ENCODE assay signal across 13 mouse cellular contexts in genomic region chr19:42785129-42785528, GRCm38 (mm10). TPM values are rescaled to one million over a fixed set of nuclear protein-coding genes. Genes with fewer than 3 reads are reported as not detected.
DNase-seq lines count a peak whose midpoint lies in the region; ATAC-seq and TF ChIP-seq lines count a peak whose summit lies in the region.
"Had no signal": no experiment of that assay in that cellular context is flagged by ENCODE, and none has a peak within 500 bp of the region (broad histone marks: within the 10 kb centered on the region; RNA-seq: fewer than 3 reads in every experiment).

No protein-coding gene starts in this region.

- no peaks in the 10 kb centered on the region for H3K27me3 ChIP-seq in hindbrain, embryonic 15.5 days
- H3K27me3 ChIP-seq in hindbrain, embryonic 12.5 days, result peaks cover 5% of the 10 kb centered on the region
- H3K27me3 ChIP-seq in ES-Bruce4 (ENCODE audit: control insufficient read depth, insufficient read depth, low read length, poor library complexity, severe bottlenecking), result no peaks in the 10 kb centered on the region

- TF ChIP-seq CTCF in ES-Bruce4 (IDR thresholded peaks at IDR 0.05; ENCODE audit: low read depth, low read length), result peak; percentile 39

- H3K9me3 ChIP-seq in hindbrain, embryonic 15.5 days, result no peaks in the 10 kb centered on the region
- no peaks in the 10 kb centered on the region for H3K9me3 ChIP-seq in hindbrain, embryonic 12.5 days (replicated peaks)
- H3K9me3 ChIP-seq in ES-Bruce4 (replicated peaks; ENCODE audit: control insufficient read depth, insufficient read depth, low read length, poor library complexity, severe bottlenecking), result no peaks in the 10 kb centered on the region
- H3K9me3 ChIP-seq: limb, embryonic 10.5 days; neural tube, embryonic 13.5 days had no signal

- no peak overlapping the region for H3K9ac ChIP-seq in hindbrain, embryonic 15.5 days
- no peak overlapping the region for H3K9ac ChIP-seq in hindbrain, embryonic 12.5 days
- no peak overlapping the region for H3K9ac ChIP-seq in ES-Bruce4 (ENCODE audit: low read depth, poor library complexity, severe bottlenecking)

- H3K4me2 ChIP-seq in hindbrain, embryonic 15.5 days, result no peak overlapping the region
- no peak overlapping the region for H3K4me2 ChIP-seq in hindbrain, embryonic 12.5 days (replicated peaks)
- H3K4me2 ChIP-seq: neural tube, embryonic 13.5 days had no signal

- peaks cover 11% of the 10 kb centered on the region for H3K4me1 ChIP-seq in hindbrain, embryonic 15.5 days (replicated peaks)
- peaks cover 12% of the 10 kb centered on the region for H3K4me1 ChIP-seq in hindbrain, embryonic 12.5 days
- H3K4me1 ChIP-seq in ES-Bruce4 (ENCODE audit: control insufficient read depth, insufficient read depth, low read length), result no peaks in the 10 kb centered on the region

- TF ChIP-seq EP300 in ES-Bruce4 (IDR thresholded peaks at IDR 0.05; ENCODE audit: insufficient read depth, low read depth, low read length), result no peak

- 28% methylated on average over 2 of the region's 2 CpGs for WGBS in hindbrain, embryonic 15.5 days
- WGBS in hindbrain, embryonic 12.5 days, result 35% methylated on average over 2 of the region's 2 CpGs

- no peak for ATAC-seq in hindbrain, embryonic 15.5 days (ENCODE audit: low FRiP score, low read depth)
- ATAC-seq in hindbrain, embryonic 12.5 days (ENCODE audit: low FRiP score), result no peak
- 0 out of 2 replicates have a peak, but pooled peaks have one; percentile 54 for ATAC-seq in megakaryocyte progenitor cell, adult 5-6 weeks (replicated peaks; ENCODE audit: poor library complexity)

- peak; percentile 37 for DNase-seq in 416B (ENCODE audit: low read depth)
- DNase-seq in c-Kit-positive CD71-positive TER-119-positive erythroid progenitor cells, embryonic 14.5 days (ENCODE audit: low spot score), result no peak
- DNase-seq in spleen, adult 12 weeks (ENCODE audit: low spot score), result no peak
- no peak for DNase-seq in cerebellum, postnatal 36 days
- DNase-seq: cerebellum, adult 8-10 months had no signal

- no peaks in the 10 kb centered on the region for H3K36me3 ChIP-seq in hindbrain, embryonic 15.5 days
- H3K36me3 ChIP-seq in hindbrain, embryonic 12.5 days, result no peaks in the 10 kb centered on the region
- no peaks in the 10 kb centered on the region for H3K36me3 ChIP-seq in ES-Bruce4 (ENCODE audit: control insufficient read depth, insufficient read depth, low read length, poor library complexity, severe bottlenecking)
- H3K36me3 ChIP-seq: limb, embryonic 10.5 days; neural tube, embryonic 13.5 days had no signal

- 0 out of 2 replicates have a peak overlapping the region, but pooled peaks have one; percentile 53 for H3K27ac ChIP-seq in hindbrain, embryonic 15.5 days (replicated peaks)
- no peak overlapping the region for H3K27ac ChIP-seq in hindbrain, embryonic 12.5 days
- H3K27ac ChIP-seq in ES-Bruce4 (ENCODE audit: insufficient read depth, low read length), result no peak overlapping the region
- H3K27ac ChIP-seq: limb, embryonic 10.5 days; macrophage; neural tube, embryonic 13.5 days had no signal

- no peak overlapping the region for H3K4me3 ChIP-seq in hindbrain, embryonic 15.5 days
- no peak overlapping the region for H3K4me3 ChIP-seq in hindbrain, embryonic 12.5 days
- H3K4me3 ChIP-seq in ES-Bruce4 (ENCODE audit: low read depth, low read length), result no peak overlapping the region
- H3K4me3 ChIP-seq: erythroblast, embryonic 14.5 days; limb, embryonic 10.5 days; neural tube, embryonic 13.5 days had no signal

- no peak for TF ChIP-seq POLR2A in ES-Bruce4 (IDR thresholded peaks at IDR 0.05; ENCODE audit: insufficient read depth, low read length)

RNA-seq across cellular contexts. Expression of gene Hps1, which starts 5.4 kb away (rescaled TPM):
- polyA plus RNA-seq in hindbrain, embryonic 15.5 days (2015; fragmentation: Nextera tagmentation; extraction: Ambion mirVana), result 11.1 and 11.4 TPM in 2 replicates
- polyA plus RNA-seq in hindbrain, embryonic 12.5 days (2016; fragmentation: Nextera tagmentation; extraction: Ambion mirVana), result 16.6 and 16.9 TPM in 2 replicates
- polyA plus RNA-seq in ES-Bruce4 (2011; ENCODE audit: insufficient read depth, insufficient read length, low read depth, missing spikeins), result 13.2 and 14.1 TPM in 2 replicates
- total RNA-seq in megakaryocyte progenitor cell, adult 5-6 weeks (2015), result 15.1 and 15.6 TPM in 2 replicates
- 21.4 and 40.8 TPM in 2 replicates for total RNA-seq in megakaryocyte progenitor cell, adult 5-6 weeks (2017)

RNA-seq across cellular contexts. Expression of gene Pyroxd2, which starts 32.6 kb away (rescaled TPM):
- polyA plus RNA-seq in hindbrain, embryonic 15.5 days (2015; fragmentation: Nextera tagmentation; extraction: Ambion mirVana), result 2.2 and 2.3 TPM in 2 replicates
- 1.2 and 1.7 TPM in 2 replicates for polyA plus RNA-seq in hindbrain, embryonic 12.5 days (2016; fragmentation: Nextera tagmentation; extraction: Ambion mirVana)
- polyA plus RNA-seq in ES-Bruce4 (2011; ENCODE audit: insufficient read depth, insufficient read length, low read depth, missing spikeins), result 0.27 and 0.81 TPM in 2 replicates
- total RNA-seq in megakaryocyte progenitor cell, adult 5-6 weeks (2015), result 3.6 and 3.8 TPM in 2 replicates
- total RNA-seq in megakaryocyte progenitor cell, adult 5-6 weeks (2017), result 3.2 and 3.7 TPM in 2 replicates
